Mouse (Mus musculus) midbrain, embryonic 12.5 days (tissue): ENCODE results near the gene Ebf1. TPM values are rescaled to one million over a fixed set of nuclear protein-coding genes. Genes with fewer than 3 reads are reported as not detected.

ENCODE experiments used
- ATAC-seq: fragments of 200-750 bp; cut with Nextera tagmentation; 2 replicates; pipeline ENCODE4 v1.8.0; 2017; ENCODE audit warnings: low read depth, moderate TSS enrichment, moderate library complexity; ENCODE audit not compliant: low FRiP score
- H3K27ac ChIP-seq: fragments of 300-500 bp; sonication (generic); replicated peaks from 2 replicates; pipeline ENCODE4 v1.5.1; 2016; ENCODE audit warnings: mild to moderate bottlenecking
- H3K27me3 ChIP-seq: fragments of 300-500 bp; sonication (generic); 2 replicates; pipeline ENCODE4 v1.6.1; 2016; ENCODE audit warnings: mild to moderate bottlenecking
- H3K36me3 ChIP-seq: fragments of 300-500 bp; sonication (generic); 2 replicates; pipeline ENCODE4 v1.6.1; 2016
- H3K4me1 ChIP-seq: fragments of 300-500 bp; sonication (generic); 2 replicates; pipeline ENCODE4 v1.6.1; 2016
- H3K4me2 ChIP-seq: fragments of 300-500 bp; sonication (generic); replicated peaks from 2 replicates; pipeline ENCODE4 v1.6.1; 2016; ENCODE audit warnings: mild to moderate bottlenecking, moderate library complexity
- H3K4me3 ChIP-seq: fragments of 300-500 bp; sonication (generic); 2 replicates; pipeline ENCODE4 v1.5.1; 2016; ENCODE audit warnings: mild to moderate bottlenecking
- H3K9ac ChIP-seq: fragments of 300-500 bp; sonication (generic); replicated peaks from 2 replicates; pipeline ENCODE4 v1.6.1; 2016; ENCODE audit warnings: mild to moderate bottlenecking, moderate library complexity
- H3K9me3 ChIP-seq: fragments of 300-500 bp; sonication (generic); 2 replicates; pipeline ENCODE4 v1.6.1; 2016; ENCODE audit warnings: mild to moderate bottlenecking
- whole genome bisulfite sequencing: fragments of 180-500 bp; shearing (Covaris S2); methylation state at CpG from one replicate; pipeline ENCODE4 v1.1.7; 2016; 5-methylcytosine and 5-hydroxymethylcytosine counted together
- polyA plus RNA-seq: library from polyadenylated mRNA; unstranded; fragments of >200 nt; fragmentation: Nextera tagmentation; extraction: Ambion mirVana; gene quantifications from 2 replicates; pipeline ENCODE4 v1.2.1, GENCODE M21; 2016

Gene Ebf1
- polyA plus RNA-seq, 1 experiment from 2014 or later = 89.6 TPM

GRCm38 (mm10) chr11:44758857-44759256 is 141.7 kb downstream of the Ebf1 start:
- H3K27me3 ChIP-seq = no peaks in the 10 kb centered on the region
- no peak overlapping the region for H3K27ac ChIP-seq
- H3K4me1 ChIP-seq = peaks cover 22% of the 10 kb centered on the region
- H3K9me3 ChIP-seq = no peaks in the 10 kb centered on the region
- H3K9ac ChIP-seq = no peak overlapping the region
- ATAC-seq = no peak
- WGBS = 80% methylated on average over 4 of the region's 4 CpGs
- no peak overlapping the region for H3K4me2 ChIP-seq
- no peaks in the 10 kb centered on the region for H3K36me3 ChIP-seq
- H3K4me3 ChIP-seq = no peak overlapping the region

- WGBS = 4% methylated on average over 20 of the region's 20 CpGs
- 0 out of 2 replicates have a peak, but pooled peaks have one; percentile 55 for ATAC-seq
- peak overlapping the region; percentile 24 for H3K4me3 ChIP-seq
- H3K27me3 ChIP-seq = no peaks in the 10 kb centered on the region
- H3K4me1 ChIP-seq = peaks cover 27% of the 10 kb centered on the region
- H3K36me3 ChIP-seq = no peaks in the 10 kb centered on the region
- H3K4me2 ChIP-seq = peak overlapping the region; percentile 50
- no peaks in the 10 kb centered on the region for H3K9me3 ChIP-seq
- peak overlapping the region; percentile 49; the same call in 1 of the 2 replicates for H3K27ac ChIP-seq
- H3K9ac ChIP-seq = 0 out of 2 replicates have a peak overlapping the region, but pooled peaks have one; percentile 20
These were observed 144.2 kb downstream of the Ebf1 start for GRCm38 (mm10) chr11:44761128-44761996.

GRCm38 (mm10) chr11:44763992-44764835 is 147.1 kb downstream of the Ebf1 start:
- H3K27ac ChIP-seq = 0 out of 2 replicates have a peak overlapping the region, but pooled peaks have one; percentile 35
- WGBS = 80% methylated on average over 7 of the region's 7 CpGs
- no peak overlapping the region for H3K9ac ChIP-seq

GRCm38 (mm10) chr11:44764988-44765387 is 147.9 kb downstream of the Ebf1 start:
- H3K36me3 ChIP-seq = no peaks in the 10 kb centered on the region
- H3K9ac ChIP-seq = no peak overlapping the region
- H3K27me3 ChIP-seq = no peaks in the 10 kb centered on the region
- 58% methylated on average over 11 of the region's 11 CpGs for WGBS
- H3K9me3 ChIP-seq = no peaks in the 10 kb centered on the region
- H3K4me3 ChIP-seq = no peak overlapping the region
- H3K27ac ChIP-seq = no peak overlapping the region
- H3K4me2 ChIP-seq = no peak overlapping the region
- ATAC-seq = no peak
- peaks cover 28% of the 10 kb centered on the region for H3K4me1 ChIP-seq

More at GRCm38 (mm10) chr11:44763992-44764835, 147.1 kb downstream of the Ebf1 start:
- no peak for ATAC-seq
- Histone ChIP-seq H3K27me3 (no peaks in the 10 kb centered on the region), H3K4me2 (no peak overlapping the region), H3K36me3 (no peaks in the 10 kb centered on the region), H3K4me1 (peaks cover 30% of the 10 kb centered on the region), H3K4me3 (no peak overlapping the region), H3K9me3 (no peaks in the 10 kb centered on the region)

- Histone ChIP-seq H3K27ac (0 out of 2 replicates have a peak overlapping the region, but pooled peaks have one; percentile 4), H3K4me1 (peaks cover 23% of the 10 kb centered on the region), H3K4me2 (no peak overlapping the region), H3K9me3 (no peaks in the 10 kb centered on the region), H3K9ac (no peak overlapping the region), H3K27me3 (no peaks in the 10 kb centered on the region), H3K36me3 (no peaks in the 10 kb centered on the region), H3K4me3 (no peak overlapping the region)
- ATAC-seq = no peak
- 67% methylated on average over 5 of the region's 5 CpGs for WGBS
These were observed 149.1 kb downstream of the Ebf1 start for GRCm38 (mm10) chr11:44766246-44766645.

- Histone ChIP-seq H3K9ac (no peak overlapping the region), H3K9me3 (no peaks in the 10 kb centered on the region), H3K36me3 (no peaks in the 10 kb centered on the region), H3K4me3 (no peak overlapping the region), H3K27ac (no peak overlapping the region), H3K4me2 (no peak overlapping the region), H3K27me3 (0 out of 2 replicates have a peak, but pooled peaks cover 2% of the 10 kb centered on the region), H3K4me1 (peaks cover 12% of the 10 kb centered on the region; the same call in 1 of the 2 replicates)
- WGBS = 12% methylated on average over 3 of the region's 3 CpGs
- no peak for ATAC-seq
These were observed 150.2 kb downstream of the Ebf1 start for GRCm38 (mm10) chr11:44767322-44767721.

- Histone ChIP-seq H3K9me3 (no peaks in the 10 kb centered on the region), H3K4me2 (no peak overlapping the region), H3K27me3 (0 out of 2 replicates have a peak, but pooled peaks cover 3% of the 10 kb centered on the region), H3K9ac (no peak overlapping the region), H3K36me3 (no peaks in the 10 kb centered on the region), H3K27ac (no peak overlapping the region), H3K4me1 (peaks cover 8% of the 10 kb centered on the region; the same call in 1 of the 2 replicates), H3K4me3 (no peak overlapping the region)
- WGBS = 90% methylated on average over 5 of the region's 5 CpGs
- ATAC-seq = no peak
These were observed 151.2 kb downstream of the Ebf1 start for GRCm38 (mm10) chr11:44768346-44768745.

- H3K27ac ChIP-seq = no peak overlapping the region
- no peaks in the 10 kb centered on the region for H3K9me3 ChIP-seq
- 82% methylated on average over 11 of the region's 11 CpGs for WGBS
- H3K4me2 ChIP-seq = no peak overlapping the region
- no peak for ATAC-seq
- H3K4me1 ChIP-seq = peaks cover 3% of the 10 kb centered on the region; the same call in 1 of the 2 replicates
- no peaks in the 10 kb centered on the region for H3K36me3 ChIP-seq
- 0 out of 2 replicates have a peak, but pooled peaks cover 3% of the 10 kb centered on the region for H3K27me3 ChIP-seq
- no peak overlapping the region for H3K9ac ChIP-seq
- H3K4me3 ChIP-seq = no peak overlapping the region
These were observed 154.0 kb downstream of the Ebf1 start for GRCm38 (mm10) chr11:44770989-44771564.

GRCm38 (mm10) chr11:44774411-44774810 is 157.3 kb downstream of the Ebf1 start:
- WGBS = 75% methylated on average over 3 of the region's 3 CpGs
- Histone ChIP-seq H3K9me3 (no peaks in the 10 kb centered on the region), H3K36me3 (no peaks in the 10 kb centered on the region), H3K9ac (no peak overlapping the region), H3K4me3 (no peak overlapping the region), H3K4me2 (no peak overlapping the region), H3K4me1 (peaks cover 18% of the 10 kb centered on the region), H3K27me3 (0 out of 2 replicates have a peak, but pooled peaks cover 9% of the 10 kb centered on the region), H3K27ac (no peak overlapping the region)
- no peak for ATAC-seq

- H3K9me3 ChIP-seq = no peaks in the 10 kb centered on the region
- H3K4me1 ChIP-seq = peaks cover 18% of the 10 kb centered on the region
- H3K4me3 ChIP-seq = no peak overlapping the region
- H3K27ac ChIP-seq = no peak overlapping the region
- no peaks in the 10 kb centered on the region for H3K36me3 ChIP-seq
- no peak overlapping the region for H3K4me2 ChIP-seq
- no peak overlapping the region for H3K9ac ChIP-seq
- ATAC-seq = no peak
- 0 out of 2 replicates have a peak, but pooled peaks cover 9% of the 10 kb centered on the region for H3K27me3 ChIP-seq
- 90% methylated on average over 2 of the region's 2 CpGs for WGBS
These were observed 158.4 kb downstream of the Ebf1 start for GRCm38 (mm10) chr11:44775549-44775948.

GRCm38 (mm10) chr11:44776556-44776955 is 159.4 kb downstream of the Ebf1 start:
- Histone ChIP-seq H3K4me1 (peaks cover 18% of the 10 kb centered on the region), H3K4me2 (no peak overlapping the region), H3K27me3 (0 out of 2 replicates have a peak, but pooled peaks cover 9% of the 10 kb centered on the region), H3K27ac (0 out of 2 replicates have a peak overlapping the region, but pooled peaks have one; percentile 52), H3K9me3 (no peaks in the 10 kb centered on the region), H3K9ac (no peak overlapping the region), H3K4me3 (no peak overlapping the region), H3K36me3 (no peaks in the 10 kb centered on the region)
- 64% methylated on average over 1 of the region's 2 CpGs for whole genome bisulfite sequencing
- ATAC-seq = no peak
